Mouse (Mus musculus) liver, embryonic 16.5 days (tissue): ENCODE measurements around the gene Capn2. TPM values are rescaled to one million over a fixed set of nuclear protein-coding genes. Genes with fewer than 3 reads are reported as not detected.

ENCODE experiments used
- ATAC-seq: fragments of 200-750 bp; cut with Nextera tagmentation; 2 replicates; pipeline ENCODE4 v1.8.0; 2017; ENCODE audit warnings: low read depth, mild to moderate bottlenecking, moderate number of reproducible peaks, moderate library complexity
- H3K27ac ChIP-seq: fragments of 300-500 bp; sonication (generic); 2 replicates; pipeline ENCODE4 v1.5.1; 2014; ENCODE audit warnings: mild to moderate bottlenecking, low read length
- H3K27me3 ChIP-seq: fragments of 300-500 bp; sonication (generic); 2 replicates; pipeline ENCODE4 v1.6.1; 2014; ENCODE audit warnings: low read depth, low read length, mixed read lengths; ENCODE audit not compliant: control insufficient read depth, insufficient read depth
- H3K36me3 ChIP-seq: fragments of 300-500 bp; sonication (generic); 2 replicates; pipeline ENCODE4 v1.6.1; 2014; ENCODE audit warnings: mild to moderate bottlenecking; ENCODE audit not compliant: control insufficient read depth, insufficient read depth
- H3K4me1 ChIP-seq: fragments of 300-500 bp; sonication (generic); 2 replicates; pipeline ENCODE4 v1.6.1; 2014; ENCODE audit warnings: low read depth, low read length, mixed read lengths; ENCODE audit not compliant: control insufficient read depth
- H3K4me2 ChIP-seq: fragments of 300-500 bp; sonication (generic); 2 replicates; pipeline ENCODE4 v1.6.1; 2014; ENCODE audit warnings: low read depth, low read length, mixed read lengths
- H3K4me3 ChIP-seq: fragments of 300-500 bp; sonication (generic); 2 replicates; pipeline ENCODE4 v1.5.1; 2014; ENCODE audit warnings: low read depth, mild to moderate bottlenecking, low read length
- H3K9ac ChIP-seq: fragments of 300-500 bp; sonication (generic); 2 replicates; pipeline ENCODE4 v1.6.1; 2014; ENCODE audit warnings: low read depth, low read length
- H3K9me3 ChIP-seq: fragments of 300-500 bp; sonication (generic); replicated peaks from 2 replicates; pipeline ENCODE4 v1.6.1; 2016; ENCODE audit warnings: low read length; ENCODE audit not compliant: control insufficient read depth
- WGBS: fragments of 180-500 bp; shearing (Covaris S2); extraction: QIAGEN DNeasy Blood & Tissue Kit; methylation state at CpG from one replicate; pipeline ENCODE4 v1.1.7; 2014; ENCODE audit not compliant: insufficient replicate concordance; 5-methylcytosine and 5-hydroxymethylcytosine counted together
- polyA plus RNA-seq: library from polyadenylated mRNA; unstranded; fragments of >200 nt; fragmentation: Nextera tagmentation; extraction: Ambion mirVana; gene quantifications from 2 replicates; pipeline ENCODE4 v1.2.1, GENCODE M21; 2015

The Capn2 gene
- polyA plus RNA-seq, 1 experiment from 2014 or later, result 27.4 TPM

GRCm38 (mm10) chr1:182518811-182519210 lies 1.4 kb upstream of the Capn2 start:
- peaks cover 22% of the 10 kb centered on the region for H3K27me3 ChIP-seq
- 67% methylated on average over 6 of the region's 6 CpGs for WGBS
- H3K27ac ChIP-seq, result no peak overlapping the region
- no peaks in the 10 kb centered on the region for H3K36me3 ChIP-seq
- ATAC-seq, result no peak
- no peak overlapping the region for H3K4me2 ChIP-seq
- H3K4me1 ChIP-seq, result no peaks in the 10 kb centered on the region
- no peaks in the 10 kb centered on the region for H3K9me3 ChIP-seq
- H3K9ac ChIP-seq, result no peak overlapping the region
- H3K4me3 ChIP-seq, result no peak overlapping the region

DNA sequence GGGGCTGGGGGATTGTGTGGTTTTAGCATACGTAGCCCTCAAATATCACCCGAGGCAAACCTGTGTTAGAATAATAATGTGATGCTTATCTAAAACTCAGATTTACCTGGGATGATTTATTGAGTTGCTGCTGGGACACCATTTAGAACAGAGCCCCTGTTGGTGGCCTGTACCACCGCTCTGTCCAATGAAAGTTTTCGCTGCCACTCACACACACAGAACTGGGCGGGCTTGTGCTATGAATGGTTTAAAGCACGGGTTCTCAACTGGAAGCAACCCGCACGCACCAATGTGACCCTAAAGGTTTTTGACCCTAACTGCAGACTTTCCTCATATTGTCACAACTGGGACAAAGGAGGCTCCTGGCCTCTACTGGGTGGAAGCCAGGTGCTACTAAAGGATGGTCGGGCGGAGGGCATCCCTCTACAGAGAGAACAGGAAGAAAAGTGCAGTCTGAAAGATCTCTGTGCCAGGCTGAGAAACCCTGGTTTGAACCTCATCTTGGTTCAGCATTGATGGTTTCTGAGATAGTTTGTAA lies 804 bp upstream of the Capn2 start:
- ATAC-seq, result no peak
- 65% methylated on average over 10 of the region's 10 CpGs for WGBS
- Histone ChIP-seq H3K4me2 (no peak overlapping the region), H3K4me1 (no peaks in the 10 kb centered on the region), H3K9me3 (no peaks in the 10 kb centered on the region), H3K9ac (no peak overlapping the region), H3K27ac (no peak overlapping the region), H3K4me3 (no peak overlapping the region), H3K27me3 (peaks cover 22% of the 10 kb centered on the region), H3K36me3 (no peaks in the 10 kb centered on the region)

GRCm38 (mm10) chr1:182517677-182518011 lies 236 bp upstream of the Capn2 start:
- no peak overlapping the region for H3K27ac ChIP-seq
- no peaks in the 10 kb centered on the region for H3K36me3 ChIP-seq
- H3K27me3 ChIP-seq, result peaks cover 22% of the 10 kb centered on the region
- H3K4me1 ChIP-seq, result no peaks in the 10 kb centered on the region
- H3K9me3 ChIP-seq, result no peaks in the 10 kb centered on the region
- WGBS, result 2% methylated on average over 10 of the region's 10 CpGs
- ATAC-seq, result peak; percentile 11; the same call in 1 of the 2 replicates
- H3K4me2 ChIP-seq, result peak overlapping the region; percentile 62
- peak overlapping the region; percentile 64 for H3K4me3 ChIP-seq
- peak overlapping the region; percentile 66 for H3K9ac ChIP-seq

- ATAC-seq, result no peak
Observed at GRCm38 (mm10) chr1:182514803-182515590, 2.4 kb downstream of the Capn2 start.

GRCm38 (mm10) chr1:182513714-182514113 lies 3.7 kb downstream of the Capn2 start:
- Histone ChIP-seq H3K27me3 (peaks cover 22% of the 10 kb centered on the region), H3K27ac (no peak overlapping the region), H3K9me3 (no peaks in the 10 kb centered on the region), H3K36me3 (no peaks in the 10 kb centered on the region), H3K4me1 (no peaks in the 10 kb centered on the region), H3K4me2 (no peak overlapping the region), H3K9ac (no peak overlapping the region), H3K4me3 (no peak overlapping the region)
- 62% methylated on average over 5 of the region's 5 CpGs for WGBS
- no peak for ATAC-seq

More at GRCm38 (mm10) chr1:182514803-182515590, 2.4 kb downstream of the Capn2 start:
- H3K4me3 ChIP-seq, result no peak overlapping the region
- no peaks in the 10 kb centered on the region for H3K9me3 ChIP-seq
- H3K27me3 ChIP-seq, result peaks cover 22% of the 10 kb centered on the region
- H3K27ac ChIP-seq, result no peak overlapping the region
- H3K4me2 ChIP-seq, result no peak overlapping the region
- no peaks in the 10 kb centered on the region for H3K4me1 ChIP-seq
- 58% methylated on average over 10 of the region's 10 CpGs for WGBS
- no peak overlapping the region for H3K9ac ChIP-seq
- H3K36me3 ChIP-seq, result no peaks in the 10 kb centered on the region

DNA sequence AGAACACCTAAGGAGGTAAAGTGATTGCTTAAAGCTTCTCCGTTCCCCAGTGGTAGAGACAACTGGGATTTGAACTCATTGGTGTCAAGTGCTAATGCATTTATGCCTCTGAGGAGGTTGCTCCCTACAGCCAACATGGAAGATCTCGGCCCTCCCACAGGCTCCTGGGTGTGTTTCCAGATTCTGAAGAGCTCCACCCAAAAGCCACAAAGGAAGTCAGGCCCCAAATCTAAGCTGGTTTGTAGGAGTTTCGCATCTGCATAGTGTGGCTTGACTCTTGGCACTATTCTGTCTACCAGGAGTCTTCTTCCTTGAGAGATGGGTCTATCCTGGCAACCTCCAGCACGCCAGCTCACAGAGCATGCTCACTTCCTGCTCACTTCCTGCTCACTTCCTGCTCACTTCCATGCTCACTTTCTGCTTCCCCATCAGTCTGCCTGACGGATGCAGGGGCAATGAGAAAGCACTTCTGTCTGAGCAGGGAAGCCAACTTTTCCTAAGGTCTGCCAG lies 4.5 kb downstream of the Capn2 start:
- ATAC-seq, result no peak
- no peaks in the 10 kb centered on the region for H3K9me3 ChIP-seq
- WGBS, result 37% methylated on average over 5 of the region's 5 CpGs
- no peak overlapping the region for H3K4me2 ChIP-seq
- H3K27ac ChIP-seq, result no peak overlapping the region
- H3K36me3 ChIP-seq, result no peaks in the 10 kb centered on the region
- no peak overlapping the region for H3K4me3 ChIP-seq
- H3K4me1 ChIP-seq, result no peaks in the 10 kb centered on the region
- no peak overlapping the region for H3K9ac ChIP-seq
- H3K27me3 ChIP-seq, result peaks cover 17% of the 10 kb centered on the region

GRCm38 (mm10) chr1:182511778-182512177 lies 5.6 kb downstream of the Capn2 start:
- H3K4me2 ChIP-seq, result no peak overlapping the region
- no peaks in the 10 kb centered on the region for H3K4me1 ChIP-seq
- H3K36me3 ChIP-seq, result no peaks in the 10 kb centered on the region
- H3K27ac ChIP-seq, result no peak overlapping the region
- ATAC-seq, result no peak
- H3K27me3 ChIP-seq, result peaks cover 5% of the 10 kb centered on the region
- no peaks in the 10 kb centered on the region for H3K9me3 ChIP-seq
- no peak overlapping the region for H3K9ac ChIP-seq
- 50% methylated on average over 8 of the region's 8 CpGs for WGBS
- H3K4me3 ChIP-seq, result no peak overlapping the region

DNA sequence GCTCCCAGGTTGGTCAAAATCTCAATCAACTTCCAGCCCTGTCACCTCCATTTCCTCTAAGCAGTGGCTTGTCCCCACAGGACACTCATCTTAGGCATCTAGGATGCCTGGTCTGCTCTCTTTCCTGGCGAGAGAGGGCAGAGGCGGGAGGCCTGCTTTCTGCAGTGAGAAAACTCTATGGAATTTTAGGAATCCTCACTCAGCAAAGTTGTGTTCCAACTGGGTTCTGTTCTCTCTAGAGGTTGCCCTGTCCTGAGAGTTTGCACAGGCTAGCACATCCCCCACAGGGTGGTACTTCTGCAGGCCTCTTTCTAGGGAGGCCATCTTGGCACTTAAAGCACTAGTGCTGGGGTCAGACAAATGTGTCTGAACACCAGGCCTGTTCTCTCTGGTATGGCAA lies 6.3 kb downstream of the Capn2 start:
- no peak for ATAC-seq
- no peaks in the 10 kb centered on the region for H3K36me3 ChIP-seq
- peaks cover 6% of the 10 kb centered on the region for H3K4me1 ChIP-seq
- H3K4me2 ChIP-seq, result no peak overlapping the region
- no peaks in the 10 kb centered on the region for H3K9me3 ChIP-seq
- H3K4me3 ChIP-seq, result no peak overlapping the region
- 44% methylated on average over 2 of the region's 2 CpGs for WGBS
- H3K9ac ChIP-seq, result no peak overlapping the region
- no peak overlapping the region for H3K27ac ChIP-seq
- H3K27me3 ChIP-seq, result no peaks in the 10 kb centered on the region

- ATAC-seq, result no peak
Observed at GRCm38 (mm10) chr1:182509110-182509797, 8.2 kb downstream of the Capn2 start.

More at GRCm38 (mm10) chr1:182509110-182509797, 8.2 kb downstream of the Capn2 start:
- H3K9ac ChIP-seq, result no peak overlapping the region
- WGBS, result 56% methylated on average over 10 of the region's 10 CpGs
- no peaks in the 10 kb centered on the region for H3K9me3 ChIP-seq
- no peaks in the 10 kb centered on the region for H3K36me3 ChIP-seq
- no peak overlapping the region for H3K27ac ChIP-seq
- no peak overlapping the region for H3K4me3 ChIP-seq
- H3K4me2 ChIP-seq, result no peak overlapping the region
- H3K4me1 ChIP-seq, result peaks cover 14% of the 10 kb centered on the region
- no peaks in the 10 kb centered on the region for H3K27me3 ChIP-seq
